Mouse (Mus musculus) cerebellum, adult 2 months (tissue): ENCODE data around the gene Best1. TPM values are rescaled to one million over a fixed set of nuclear protein-coding genes. Genes with fewer than 3 reads are reported as not detected.
A peak's percentile ranks its signal among the peaks of the same experiment; 100 is the strongest.

ENCODE experiments used
- DNase-seq, 2 experiments: peaks; one replicate each; pipeline ENCODE4 v3.0.0; 2021
- H3K27ac ChIP-seq: fragments of 200-500 bp; 2 replicates; pipeline ENCODE4 v1.5.1; 2012; ENCODE audit warnings: low read length, control low read depth, inconsistent platforms; ENCODE audit not compliant: insufficient read depth
- H3K27me3 ChIP-seq: fragments of 200-500 bp; 2 replicates; pipeline ENCODE4 v1.6.1; 2012; ENCODE audit warnings: inconsistent platforms, mild to moderate bottlenecking, low read length, moderate library complexity; ENCODE audit not compliant: control insufficient read depth, insufficient read depth
- H3K4me1 ChIP-seq: fragments of 200-500 bp; 2 replicates; pipeline ENCODE4 v1.6.1; 2011; ENCODE audit warnings: low read length; ENCODE audit not compliant: control insufficient read depth, insufficient read depth
- H3K4me3 ChIP-seq: fragments of 200-500 bp; replicated peaks from 2 replicates; pipeline ENCODE3; 2011; ENCODE audit warnings: mild to moderate bottlenecking, low read depth, low read length, control low read depth; ENCODE audit not compliant: insufficient read depth
- CTCF ChIP-seq: fragments of 200-500 bp; IDR thresholded peaks from 2 replicates; pipeline ENCODE4 v1.5.1; 2011; ENCODE audit warnings: low read depth, mild to moderate bottlenecking, control low read depth, low read length, moderate library complexity, borderline replicate concordance; ENCODE audit not compliant: insufficient read depth
- POLR2A ChIP-seq: fragments of 200-500 bp; IDR thresholded peaks from 2 replicates; pipeline ENCODE4 v1.6.1; 2011; ENCODE audit warnings: low read length, control low read depth, borderline replicate concordance; ENCODE audit not compliant: insufficient read depth
- WGBS: fragments of 180-500 bp; shearing (Covaris S2); methylation state at CpG from one replicate; pipeline ENCODE4 v1.1.7; 2018; 5-methylcytosine and 5-hydroxymethylcytosine counted together
- polyA plus RNA-seq: library from polyadenylated mRNA; depleted of rRNA; stranded (reverse); fragments of >200 nt; gene quantifications from 2 replicates; pipeline ENCODE4 v1.2.3, GENCODE M21; 2012

The Best1 gene
- polyA plus RNA-seq, 1 experiment, result 0.77 TPM

GRCm38 (mm10) chr19:10021981-10022380 is 20.5 kb upstream of the Best1 start:
- 79% methylated on average over 2 of the region's 2 CpGs for WGBS
- Histone ChIP-seq H3K4me1 (peaks cover 10% of the 10 kb centered on the region), H3K4me3 (no peak overlapping the region), H3K27ac (no peak overlapping the region), H3K27me3 (no peaks in the 10 kb centered on the region)
- DNase-seq, result no peak
- TF ChIP-seq CTCF (no peak), POLR2A (no peak)

GRCm38 (mm10) chr19:10019214-10019760 is 17.9 kb upstream of the Best1 start:
- DNase-seq, result no peak
- TF ChIP-seq POLR2A, result no peak
- no peak for TF ChIP-seq CTCF
- Histone ChIP-seq H3K27ac (no peak overlapping the region), H3K4me1 (peaks cover 10% of the 10 kb centered on the region), H3K27me3 (no peaks in the 10 kb centered on the region), H3K4me3 (no peak overlapping the region)
- 83% methylated on average over 4 of the region's 4 CpGs for WGBS

GRCm38 (mm10) chr19:10018527-10018818 is 17.0 kb upstream of the Best1 start:
- DNase-seq, result peak in 1 of 2 experiments; percentile 23
- Histone ChIP-seq H3K27me3 (no peaks in the 10 kb centered on the region), H3K4me3 (peak overlapping the region; percentile 73), H3K27ac (no peak overlapping the region), H3K4me1 (peaks cover 10% of the 10 kb centered on the region)
- 0% methylated on average over 3 of the region's 3 CpGs for WGBS
- TF ChIP-seq POLR2A (no peak), CTCF (no peak)

- Histone ChIP-seq H3K4me3 (peak overlapping the region; percentile 73), H3K27me3 (no peaks in the 10 kb centered on the region), H3K27ac (no peak overlapping the region), H3K4me1 (peaks cover 10% of the 10 kb centered on the region)
- TF ChIP-seq CTCF, result no peak
- no peak for TF ChIP-seq POLR2A
- DNase-seq, result peak; percentile 79 to 81
- 7% methylated on average over 44 of the region's 44 CpGs for WGBS
Observed at GRCm38 (mm10) chr19:10017637-10018526, 16.4 kb upstream of the Best1 start.

- 92% methylated on average over 4 of the region's 4 CpGs for WGBS
- Histone ChIP-seq H3K4me3 (no peak overlapping the region), H3K4me1 (peaks cover 10% of the 10 kb centered on the region), H3K27ac (no peak overlapping the region), H3K27me3 (no peaks in the 10 kb centered on the region)
- TF ChIP-seq CTCF (no peak), POLR2A (no peak)
- DNase-seq, result no peak
Observed at GRCm38 (mm10) chr19:10016151-10016550, 14.7 kb upstream of the Best1 start.

- no peak for TF ChIP-seq CTCF
- TF ChIP-seq POLR2A, result no peak
- Histone ChIP-seq H3K27ac (no peak overlapping the region), H3K4me1 (peaks cover 10% of the 10 kb centered on the region), H3K4me3 (no peak overlapping the region), H3K27me3 (no peaks in the 10 kb centered on the region)
- DNase-seq, result no peak
- WGBS, result 72% methylated on average over 4 of the region's 4 CpGs
Observed at GRCm38 (mm10) chr19:10015442-10015841, 14.0 kb upstream of the Best1 start.

- Histone ChIP-seq H3K27ac (no peak overlapping the region), H3K27me3 (no peaks in the 10 kb centered on the region), H3K4me3 (no peak overlapping the region), H3K4me1 (peaks cover 10% of the 10 kb centered on the region)
- TF ChIP-seq POLR2A (no peak), CTCF (no peak)
- DNase-seq, result no peak
- WGBS, result 85% methylated on average over 13 of the region's 13 CpGs
Observed at GRCm38 (mm10) chr19:10014824-10015223, 13.4 kb upstream of the Best1 start.

GRCm38 (mm10) chr19:10013913-10014312 is 12.5 kb upstream of the Best1 start:
- no peak for TF ChIP-seq CTCF
- TF ChIP-seq POLR2A, result no peak
- Histone ChIP-seq H3K4me1 (peaks cover 6% of the 10 kb centered on the region; the same call in 1 of the 2 replicates), H3K27me3 (no peaks in the 10 kb centered on the region), H3K27ac (no peak overlapping the region), H3K4me3 (no peak overlapping the region)
- no peak for DNase-seq
- WGBS, result 72% methylated on average over 5 of the region's 5 CpGs
